Mouse (Mus musculus): ENCODE measurements around the gene Wee1. TPM values are rescaled to one million over a fixed set of nuclear protein-coding genes. Genes with fewer than 3 reads are reported as not detected.
"Not testable (repeated sequence)": the region's sequence is repeated elsewhere in the genome, so short reads cannot be mapped to it uniquely, and the experiment has no call there.

Gene Wee1
- polyA plus RNA-seq, 1 experiment from 2014 or later, result 35.6 TPM

GRCm38 (mm10) chr7:110100854-110101253 lies 21.0 kb upstream of the Wee1 start:
- no peak overlapping the region for H3K27ac ChIP-seq (replicated peaks; ENCODE audit: low read depth, low read length)
- WGBS, result 39% methylated on average over 6 of the region's 6 CpGs
- no peaks in the 10 kb centered on the region for H3K9me3 ChIP-seq (ENCODE audit: control insufficient read depth, low read length)
- H3K4me3 ChIP-seq (ENCODE audit: low read depth, low read length), result no peak overlapping the region
- H3K4me1 ChIP-seq (ENCODE audit: control insufficient read depth, insufficient read depth, low read length), result no peaks in the 10 kb centered on the region
- no peak overlapping the region for H3K9ac ChIP-seq (ENCODE audit: low read length)
- H3K4me2 ChIP-seq (ENCODE audit: low read depth, severe bottlenecking), result no peak overlapping the region
- no peaks in the 10 kb centered on the region for H3K27me3 ChIP-seq (ENCODE audit: control insufficient read depth, insufficient read depth, low read length)
- H3K36me3 ChIP-seq (ENCODE audit: control insufficient read depth, insufficient read depth, low read length), result no peaks in the 10 kb centered on the region; the same call in 1 of the 2 replicates
- ATAC-seq (ENCODE audit: insufficient number of reproducible peaks, low FRiP score, low TSS enrichment, low read depth), result no peak
- no peak for DNase-seq (ENCODE audit: low spot score)

GRCm38 (mm10) chr7:110101266-110101665 lies 20.6 kb upstream of the Wee1 start:
- no peak overlapping the region for H3K4me2 ChIP-seq (ENCODE audit: low read depth, severe bottlenecking)
- DNase-seq (ENCODE audit: low spot score) (no peak), ATAC-seq (ENCODE audit: insufficient number of reproducible peaks, low FRiP score, low TSS enrichment, low read depth) (no peak)
- no peak overlapping the region for H3K4me3 ChIP-seq (ENCODE audit: low read depth, low read length)
- H3K9ac ChIP-seq (ENCODE audit: low read length), result no peak overlapping the region
- no peak overlapping the region for H3K27ac ChIP-seq (replicated peaks; ENCODE audit: low read depth, low read length)
- 80% methylated on average over 5 of the region's 5 CpGs for WGBS
- H3K9me3 ChIP-seq (ENCODE audit: control insufficient read depth, low read length), result no peaks in the 10 kb centered on the region
- no peaks in the 10 kb centered on the region for H3K4me1 ChIP-seq (ENCODE audit: control insufficient read depth, insufficient read depth, low read length)
- no peaks in the 10 kb centered on the region for H3K27me3 ChIP-seq (ENCODE audit: control insufficient read depth, insufficient read depth, low read length)
- no peaks in the 10 kb centered on the region; the same call in 1 of the 2 replicates for H3K36me3 ChIP-seq (ENCODE audit: control insufficient read depth, insufficient read depth, low read length)

GRCm38 (mm10) chr7:110105041-110105440 lies 16.8 kb upstream of the Wee1 start:
- H3K9ac ChIP-seq (ENCODE audit: low read length), result no peak overlapping the region
- H3K27ac ChIP-seq (replicated peaks; ENCODE audit: low read depth, low read length), result no peak overlapping the region
- no peaks in the 10 kb centered on the region for H3K27me3 ChIP-seq (ENCODE audit: control insufficient read depth, insufficient read depth, low read length)
- H3K4me1 ChIP-seq (ENCODE audit: control insufficient read depth, insufficient read depth, low read length), result peaks cover 6% of the 10 kb centered on the region; the same call in 1 of the 2 replicates
- DNase-seq (ENCODE audit: low spot score) (no peak), ATAC-seq (ENCODE audit: insufficient number of reproducible peaks, low FRiP score, low TSS enrichment, low read depth) (no peak)
- no peaks in the 10 kb centered on the region for H3K9me3 ChIP-seq (ENCODE audit: control insufficient read depth, low read length)
- H3K4me2 ChIP-seq (ENCODE audit: low read depth, severe bottlenecking), result no peak overlapping the region
- 83% methylated on average over 5 of the region's 5 CpGs for WGBS
- H3K4me3 ChIP-seq (ENCODE audit: low read depth, low read length), result no peak overlapping the region
- no peaks in the 10 kb centered on the region for H3K36me3 ChIP-seq (ENCODE audit: control insufficient read depth, insufficient read depth, low read length)

GRCm38 (mm10) chr7:110106633-110107032 lies 15.2 kb upstream of the Wee1 start:
- Histone ChIP-seq H3K9me3 (ENCODE audit: control insufficient read depth, low read length) (no peaks in the 10 kb centered on the region), H3K9ac (ENCODE audit: low read length) (no peak overlapping the region), H3K27ac (replicated peaks; ENCODE audit: low read depth, low read length) (no peak overlapping the region), H3K4me2 (ENCODE audit: low read depth, severe bottlenecking) (no peak overlapping the region), H3K4me3 (ENCODE audit: low read depth, low read length) (no peak overlapping the region), H3K36me3 (ENCODE audit: control insufficient read depth, insufficient read depth, low read length) (no peaks in the 10 kb centered on the region), H3K4me1 (ENCODE audit: control insufficient read depth, insufficient read depth, low read length) (peaks cover 6% of the 10 kb centered on the region; the same call in 1 of the 2 replicates), H3K27me3 (ENCODE audit: control insufficient read depth, insufficient read depth, low read length) (no peaks in the 10 kb centered on the region)
- no peak for ATAC-seq (ENCODE audit: insufficient number of reproducible peaks, low FRiP score, low TSS enrichment, low read depth)
- no peak for DNase-seq (ENCODE audit: low spot score)
- WGBS, result 77% methylated on average over 3 of the region's 3 CpGs

GRCm38 (mm10) chr7:110108524-110108923 lies 13.3 kb upstream of the Wee1 start:
- not testable (repeated sequence) for H3K9ac ChIP-seq (ENCODE audit: low read length); H3K4me2 ChIP-seq (ENCODE audit: low read depth, severe bottlenecking); DNase-seq (ENCODE audit: low spot score); H3K4me3 ChIP-seq (ENCODE audit: low read depth, low read length); H3K27me3 ChIP-seq (ENCODE audit: control insufficient read depth, insufficient read depth, low read length); H3K9me3 ChIP-seq (ENCODE audit: control insufficient read depth, low read length); ATAC-seq (ENCODE audit: insufficient number of reproducible peaks, low FRiP score, low TSS enrichment, low read depth); H3K36me3 ChIP-seq (ENCODE audit: control insufficient read depth, insufficient read depth, low read length); H3K27ac ChIP-seq (replicated peaks; ENCODE audit: low read depth, low read length); H3K4me1 ChIP-seq (ENCODE audit: control insufficient read depth, insufficient read depth, low read length)
- 96% methylated on average over 3 of the region's 3 CpGs for WGBS

- Histone ChIP-seq H3K27ac (replicated peaks; ENCODE audit: low read depth, low read length) (no peak overlapping the region), H3K4me2 (ENCODE audit: low read depth, severe bottlenecking) (peak overlapping the region; percentile 27; the same call in 1 of the 2 replicates), H3K4me3 (ENCODE audit: low read depth, low read length) (no peak overlapping the region), H3K4me1 (ENCODE audit: control insufficient read depth, insufficient read depth, low read length) (peaks cover 6% of the 10 kb centered on the region; the same call in 1 of the 2 replicates), H3K27me3 (ENCODE audit: control insufficient read depth, insufficient read depth, low read length) (no peaks in the 10 kb centered on the region), H3K9me3 (ENCODE audit: control insufficient read depth, low read length) (no peaks in the 10 kb centered on the region), H3K9ac (ENCODE audit: low read length) (peak overlapping the region; percentile 50), H3K36me3 (ENCODE audit: control insufficient read depth, insufficient read depth, low read length) (no peaks in the 10 kb centered on the region)
- no peak for ATAC-seq (ENCODE audit: insufficient number of reproducible peaks, low FRiP score, low TSS enrichment, low read depth)
- peak; percentile 66 for DNase-seq (ENCODE audit: low spot score)
- WGBS, result 19% methylated on average over 11 of the region's 11 CpGs
Measured at GRCm38 (mm10) chr7:110108967-110109610, 12.8 kb upstream of the Wee1 start.

GRCm38 (mm10) chr7:110110061-110110656 lies 11.7 kb upstream of the Wee1 start:
- Histone ChIP-seq H3K9ac (ENCODE audit: low read length) (no peak overlapping the region), H3K4me1 (ENCODE audit: control insufficient read depth, insufficient read depth, low read length) (peaks cover 6% of the 10 kb centered on the region; the same call in 1 of the 2 replicates), H3K4me2 (ENCODE audit: low read depth, severe bottlenecking) (no peak overlapping the region), H3K9me3 (ENCODE audit: control insufficient read depth, low read length) (no peaks in the 10 kb centered on the region), H3K36me3 (ENCODE audit: control insufficient read depth, insufficient read depth, low read length) (no peaks in the 10 kb centered on the region), H3K27me3 (ENCODE audit: control insufficient read depth, insufficient read depth, low read length) (no peaks in the 10 kb centered on the region), H3K27ac (replicated peaks; ENCODE audit: low read depth, low read length) (no peak overlapping the region), H3K4me3 (ENCODE audit: low read depth, low read length) (no peak overlapping the region)
- ATAC-seq (ENCODE audit: insufficient number of reproducible peaks, low FRiP score, low TSS enrichment, low read depth) (no peak), DNase-seq (ENCODE audit: low spot score) (no peak)
- WGBS, result 57% methylated on average over 4 of the region's 4 CpGs

- Histone ChIP-seq H3K27ac (replicated peaks; ENCODE audit: low read depth, low read length) (no peak overlapping the region), H3K9ac (ENCODE audit: low read length) (no peak overlapping the region), H3K4me3 (ENCODE audit: low read depth, low read length) (no peak overlapping the region), H3K27me3 (ENCODE audit: control insufficient read depth, insufficient read depth, low read length) (no peaks in the 10 kb centered on the region), H3K4me1 (ENCODE audit: control insufficient read depth, insufficient read depth, low read length) (no peaks in the 10 kb centered on the region), H3K4me2 (ENCODE audit: low read depth, severe bottlenecking) (no peak overlapping the region), H3K36me3 (ENCODE audit: control insufficient read depth, insufficient read depth, low read length) (no peaks in the 10 kb centered on the region), H3K9me3 (ENCODE audit: control insufficient read depth, low read length) (no peaks in the 10 kb centered on the region)
- ATAC-seq (ENCODE audit: insufficient number of reproducible peaks, low FRiP score, low TSS enrichment, low read depth) (no peak), DNase-seq (ENCODE audit: low spot score) (no peak)
- WGBS, result 52% methylated on average over 5 of the region's 5 CpGs
Measured at GRCm38 (mm10) chr7:110114699-110115098, 7.1 kb upstream of the Wee1 start.

Measured in limb, embryonic 11.5 days (tissue).